Mouse (Mus musculus) layer of hippocampus, postnatal 25 days (tissue): ENCODE results near the gene Col28a1. TPM values are rescaled to one million over a fixed set of nuclear protein-coding genes. Genes with fewer than 3 reads are reported as not detected.
"Not testable (repeated sequence)": the region's sequence is repeated elsewhere in the genome, so short reads cannot be mapped to it uniquely, and the experiment has no call there.

Experiments used
- DNase-seq, 2 experiments: peaks; one replicate each; pipeline ENCODE4 v3.0.0; 2022; ENCODE audit warnings: mixed read lengths in 2 of 2, low spot score in 1 of 2; ENCODE audit errors: extremely low spot score in 1 of 2
- total RNA-seq, 2 experiments: library from RNA; stranded (reverse); gene quantifications; 2 replicates each; pipeline ENCODE4 v1.2.3; 2021

Col28a1 gene
- total RNA-seq, 2 experiments from 2014 or later = 0.30 to 0.75 TPM

DNA sequence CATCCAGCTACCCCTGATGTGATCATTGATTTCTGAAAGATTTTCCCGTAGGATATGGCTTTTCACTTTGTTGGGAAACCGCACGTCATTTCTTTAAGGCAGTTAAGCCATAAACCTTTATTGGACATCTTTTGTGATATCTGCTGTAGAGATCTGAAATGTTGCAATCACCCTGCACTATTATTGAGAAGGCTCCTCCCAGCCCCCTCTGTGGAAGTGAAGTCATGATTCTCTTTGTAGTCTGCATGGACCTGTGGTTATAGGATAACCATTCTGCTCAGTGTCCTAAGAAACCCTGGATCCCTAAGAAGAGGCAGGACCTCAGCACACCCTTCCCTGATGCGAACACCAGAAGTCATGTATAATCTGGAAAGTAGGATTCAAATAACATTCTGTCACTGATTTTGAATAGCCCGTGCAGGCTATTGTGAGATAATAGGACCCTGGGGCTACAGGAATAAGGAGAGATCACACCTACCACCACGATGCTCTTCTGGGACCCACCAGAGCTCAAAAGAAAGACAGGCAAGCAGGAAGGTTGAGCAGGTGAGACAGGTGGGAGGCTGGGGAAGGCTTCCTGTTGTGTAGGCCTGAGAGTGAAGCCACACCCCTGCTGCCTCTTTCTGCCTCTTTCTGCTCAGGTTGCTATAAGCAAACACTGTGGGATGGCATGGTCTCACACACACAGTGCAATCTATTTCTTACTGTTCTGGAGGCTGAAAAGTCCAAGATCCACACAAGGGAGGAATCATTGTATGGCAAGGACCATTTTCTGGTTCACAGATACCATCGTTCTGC is 166.9 kb downstream of the Col28a1 start:
- no peak for DNase-seq

DNA sequence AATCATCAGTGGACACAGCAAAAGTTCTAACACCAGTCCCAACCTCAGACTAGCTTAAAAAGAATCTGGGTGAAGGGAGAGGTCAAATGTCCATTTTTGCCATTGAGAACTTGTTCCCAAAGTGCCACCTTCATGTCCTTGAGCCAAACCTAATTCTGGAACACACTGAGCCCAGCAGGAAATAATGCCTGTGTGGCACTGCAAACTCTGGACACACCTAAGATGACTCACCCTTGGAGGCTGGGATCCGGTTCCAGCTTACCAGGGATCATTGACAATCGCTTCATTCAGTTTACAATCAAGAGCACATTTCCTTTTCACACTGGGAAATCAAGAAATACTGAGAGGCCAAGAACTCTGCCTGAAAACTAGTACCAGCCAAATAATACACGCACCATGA is 168.9 kb downstream of the Col28a1 start:
- DNase-seq = no peak

DNA sequence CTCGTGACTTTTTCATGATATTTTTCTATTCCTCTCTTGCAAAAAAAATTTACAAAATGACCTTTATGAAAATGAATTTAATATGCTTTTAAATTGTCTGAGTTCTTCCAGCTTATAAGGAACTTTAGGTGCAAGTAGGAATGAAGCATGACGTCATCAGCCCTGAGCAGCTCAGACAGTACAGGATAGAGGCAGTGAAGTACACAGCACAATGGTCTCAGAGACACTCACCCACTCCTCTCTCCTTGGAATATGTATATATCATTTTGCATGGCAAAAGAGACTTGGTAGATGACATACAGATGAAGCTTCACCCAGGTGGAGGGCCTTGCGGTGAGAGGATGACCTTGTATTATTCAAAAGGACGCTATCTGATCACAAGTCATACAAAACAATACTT is 197.7 kb downstream of the Col28a1 start:
- no peak for DNase-seq

DNA sequence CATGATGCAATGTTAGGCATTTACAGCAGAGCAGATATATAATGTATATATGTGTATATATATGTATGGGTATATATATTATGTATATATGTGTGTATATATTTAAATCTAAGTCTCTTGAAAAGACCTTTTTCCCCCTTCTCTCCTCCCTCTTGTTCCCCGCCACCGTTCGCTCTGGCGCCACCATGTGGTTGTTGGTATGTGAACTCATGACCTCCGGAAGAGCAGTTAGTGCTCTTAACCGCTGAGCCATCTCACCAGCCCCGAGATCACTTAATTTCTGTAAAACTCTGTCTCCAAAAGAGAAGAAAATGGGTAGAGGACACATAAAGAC is 208.8 kb downstream of the Col28a1 start:
- peak in 1 of 2 experiments; percentile 60 for DNase-seq

DNA sequence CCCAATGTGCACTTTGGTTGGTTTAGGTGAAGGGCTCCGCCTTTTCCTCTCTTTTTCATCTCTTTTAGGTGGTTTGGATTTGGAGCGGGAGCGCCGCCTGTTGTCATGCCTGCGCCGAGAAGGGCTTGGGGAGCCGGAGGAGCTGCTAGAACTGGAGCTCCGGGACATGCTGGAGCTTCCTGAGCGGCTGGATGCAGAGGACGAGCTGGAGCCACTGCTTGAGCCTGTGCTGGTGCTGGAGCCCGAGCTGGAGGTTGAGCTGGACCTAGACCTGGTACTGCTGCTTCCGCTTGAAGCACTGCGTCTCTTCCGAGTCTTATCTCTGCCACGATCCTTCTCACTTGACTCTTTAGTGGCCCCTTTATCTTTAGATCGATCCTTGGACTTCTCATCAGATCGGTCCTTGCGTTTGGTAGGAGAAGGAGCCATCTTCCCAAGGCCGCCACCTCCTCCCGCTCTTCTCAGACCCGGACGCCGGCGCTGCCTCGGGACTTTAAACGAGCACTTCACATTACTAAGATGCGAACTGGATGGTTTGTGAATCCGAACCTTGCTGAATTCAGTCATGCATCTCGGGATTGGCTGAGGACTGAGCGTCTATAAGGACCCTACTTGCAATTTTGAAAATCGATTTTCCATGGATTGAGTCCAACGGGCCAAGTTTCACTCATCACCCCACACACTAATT is 209.3 kb downstream of the Col28a1 start:
- not testable (repeated sequence) for DNase-seq

DNA sequence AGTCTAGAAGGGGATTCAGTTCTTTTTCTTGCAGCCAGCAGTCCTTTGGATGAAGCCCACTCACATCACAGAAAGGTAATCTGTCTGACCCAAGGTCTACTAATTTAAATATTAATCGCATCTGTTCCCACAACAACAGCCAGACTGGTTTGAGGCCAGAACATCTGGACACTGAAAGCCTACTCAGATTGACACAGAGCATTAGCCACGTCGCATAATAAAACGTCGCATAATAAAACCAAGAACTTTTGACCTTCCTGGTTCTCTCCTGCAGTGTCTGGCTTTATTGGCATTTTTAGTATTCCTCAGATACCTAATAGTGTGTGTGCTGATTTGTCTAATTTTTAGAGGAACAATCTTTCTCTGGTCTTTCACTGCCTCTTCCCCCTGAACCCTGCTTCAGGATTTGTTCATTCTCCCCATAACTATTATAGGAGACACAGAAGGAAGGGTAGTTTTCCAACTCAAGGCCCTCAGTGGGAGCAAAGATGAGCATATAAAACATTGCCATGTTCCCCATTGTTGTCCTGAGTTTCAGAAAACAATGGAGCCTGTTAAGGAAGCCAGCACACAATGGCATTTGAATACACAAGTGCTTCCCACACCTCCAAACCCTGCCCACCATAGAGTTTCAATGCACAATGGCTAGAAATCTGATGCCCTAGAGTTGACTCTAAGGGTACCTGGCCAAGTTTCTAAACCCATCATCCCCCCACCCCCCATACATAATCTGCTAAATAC is 221.2 kb downstream of the Col28a1 start:
- no peak for DNase-seq

DNA sequence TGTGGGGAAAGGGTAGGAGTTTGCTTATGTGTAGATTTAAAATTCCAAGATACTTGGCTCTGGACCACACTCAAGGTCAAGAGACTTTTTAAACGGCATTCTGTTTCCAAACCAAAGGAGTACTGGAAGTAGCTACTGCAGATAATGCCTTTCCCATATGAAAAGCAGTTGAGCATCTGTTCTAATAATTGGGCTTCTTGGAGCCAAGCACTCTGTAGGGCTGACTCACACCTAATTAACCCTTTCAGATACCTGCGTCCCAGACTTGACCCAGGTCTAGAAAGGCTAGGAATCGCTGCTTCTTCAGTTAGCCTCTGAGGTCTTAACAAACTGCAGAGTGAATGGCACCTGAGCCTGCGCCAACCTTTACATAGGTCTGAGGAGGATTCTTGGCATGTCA is 223.0 kb downstream of the Col28a1 start:
- DNase-seq = no peak

DNA sequence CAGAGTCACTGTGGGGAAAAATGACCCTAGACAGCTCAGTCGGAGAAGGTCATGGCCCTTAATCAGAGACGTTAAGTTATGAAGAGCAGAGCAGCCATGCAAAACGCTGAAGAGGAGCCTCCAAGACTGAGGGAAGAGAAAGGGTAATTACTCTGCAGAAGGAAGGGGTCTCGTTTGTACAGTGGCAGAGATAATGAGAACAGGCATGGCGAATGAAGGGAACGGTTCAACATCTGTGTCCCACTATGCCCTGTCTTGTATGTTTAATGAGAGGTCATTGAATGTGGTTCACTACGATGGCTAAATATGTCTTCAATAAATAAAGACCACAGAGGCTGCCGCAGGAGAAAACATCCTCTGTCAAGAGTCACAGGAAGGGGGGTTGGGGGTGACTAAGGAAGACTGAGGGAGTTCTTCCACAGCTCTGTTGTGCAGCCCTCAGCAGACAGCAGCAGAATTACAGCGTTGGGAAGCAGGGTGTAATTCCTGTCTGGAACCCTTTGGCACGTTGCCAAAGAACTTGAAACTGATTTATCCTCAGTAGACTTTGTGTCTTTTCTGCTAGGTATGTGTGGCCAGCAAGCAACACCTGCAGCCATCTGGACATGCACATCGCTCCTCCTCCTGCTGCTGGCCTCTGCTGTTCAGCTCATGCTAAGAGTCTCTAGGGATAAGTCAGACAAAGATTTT is 226.4 kb downstream of the Col28a1 start:
- DNase-seq = no peak

DNA sequence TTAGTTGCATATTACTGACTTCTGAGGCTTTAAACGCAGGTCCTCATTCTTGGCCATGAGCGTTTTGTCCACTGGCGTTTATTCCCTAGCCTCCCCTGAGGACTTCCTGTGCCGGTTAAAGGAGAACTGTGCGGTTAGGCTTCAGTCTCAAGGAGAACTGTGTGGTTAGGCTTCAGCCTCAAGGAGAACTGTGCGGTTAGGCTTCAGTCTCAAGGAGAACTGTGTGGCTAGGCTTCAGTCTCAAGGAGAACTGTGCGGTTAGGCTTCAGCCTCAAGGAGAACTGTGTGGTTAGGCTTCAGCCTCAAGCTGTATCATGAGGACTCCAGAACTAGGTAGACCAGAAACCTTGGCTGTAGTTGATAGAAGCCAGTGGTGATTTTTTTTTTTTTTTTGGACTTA is 229.7 kb downstream of the Col28a1 start:
- DNase-seq = no peak

DNA sequence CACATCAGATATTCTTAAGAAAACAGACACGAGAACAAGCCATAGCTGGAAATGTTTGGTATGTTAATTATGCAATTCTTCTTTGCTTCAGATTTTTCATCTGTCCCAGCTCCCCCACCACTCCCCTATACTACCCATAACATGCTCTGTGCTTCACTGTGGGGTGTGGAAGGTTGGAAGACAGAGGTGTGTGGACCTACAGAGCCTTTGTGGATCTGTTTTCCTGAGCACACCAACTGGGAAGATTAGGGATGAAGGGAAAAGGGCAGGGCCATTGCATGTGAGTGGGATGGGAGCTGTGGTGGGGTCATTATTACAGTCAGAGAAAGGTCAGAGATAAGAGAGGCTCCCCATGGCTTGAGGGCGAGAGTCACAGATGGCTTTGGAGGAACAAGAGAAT is 240.2 kb downstream of the Col28a1 start:
- no peak for DNase-seq

DNA sequence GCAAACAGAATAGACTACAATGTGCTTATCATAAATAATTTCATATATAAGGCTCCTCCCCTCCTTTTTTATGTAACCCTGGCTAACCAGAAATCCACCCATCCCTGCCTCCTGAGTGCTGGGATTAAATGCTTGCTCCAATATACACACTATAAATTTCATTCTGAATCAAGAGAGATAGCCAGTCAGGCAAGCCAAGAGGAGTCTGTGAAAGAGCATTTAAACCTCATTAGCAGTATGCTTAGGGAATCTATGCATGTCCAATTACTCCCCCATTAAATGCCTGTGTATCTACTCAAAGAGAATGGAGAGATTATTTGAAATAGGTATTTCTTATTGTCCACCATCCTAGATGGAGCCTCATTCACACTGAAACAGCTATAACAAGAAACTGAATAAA is 240.6 kb downstream of the Col28a1 start:
- no peak for DNase-seq

Other genes with a start within 250 kb of the Col28a1 start
- 10 to 100 TPM; 25.2 to 26.5 TPM for gene Mios, start 16.6 kb upstream of the Col28a1 start, total RNA-seq
- 10 to 100 TPM; 14.0 to 17.5 TPM for gene Rpa3, start 66.6 kb upstream of the Col28a1 start, total RNA-seq
- gene Umad1, start 66.7 kb upstream of the Col28a1 start, total RNA-seq = 10 to 100 TPM; 28.5 to 32.0 TPM
- gene Gm45062, start 66.8 kb upstream of the Col28a1 start, total RNA-seq = 1 to 10 TPM; 1.5 to 2.6 TPM